Mouse (Mus musculus) C2C12 (cell line): ENCODE data around the gene Ergic3. TPM values are rescaled to one million over a fixed set of nuclear protein-coding genes. Genes with fewer than 3 reads are reported as not detected.

Experiments used
- H3K27me3 ChIP-seq: one replicate; pipeline ENCODE4 v1.6.1; 2011; ENCODE audit not compliant: control insufficient read depth, insufficient read depth, insufficient read length
- H3K36me3 ChIP-seq: one replicate; pipeline ENCODE4 v1.6.1; 2011; ENCODE audit not compliant: control insufficient read depth, insufficient read depth
- H3K4me3 ChIP-seq: one replicate; pipeline ENCODE4 v1.5.1; 2011; ENCODE audit warnings: mild to moderate bottlenecking, control low read depth; ENCODE audit not compliant: poor library complexity, insufficient read depth, severe bottlenecking
- H3K79me2 ChIP-seq: one replicate; pipeline ENCODE4 v1.6.1; 2011; ENCODE audit not compliant: control insufficient read depth, insufficient read depth
- H3K79me3 ChIP-seq: one replicate; pipeline ENCODE4 v1.6.1; 2011; ENCODE audit warnings: low read depth, control low read depth
- H3ac ChIP-seq: one replicate; pipeline ENCODE3; 2011; ENCODE audit warnings: low read depth; ENCODE audit not compliant: control insufficient read depth, insufficient read length
- CEBPB ChIP-seq: IDR thresholded peaks from one replicate; pipeline ENCODE4 v1.6.1; 2011; ENCODE audit warnings: low read depth, mild to moderate bottlenecking, control low read depth, moderate library complexity
- CTCF ChIP-seq: IDR thresholded peaks from one replicate; pipeline ENCODE4 v1.5.1; 2011; ENCODE audit not compliant: control insufficient read depth, insufficient read depth, insufficient read length
- FOSL1 ChIP-seq: IDR thresholded peaks from one replicate; pipeline ENCODE4 v1.8.0; 2011; ENCODE audit warnings: mild to moderate bottlenecking, low read length; ENCODE audit not compliant: poor library complexity, insufficient read depth, severe bottlenecking
- MAX ChIP-seq: IDR thresholded peaks from one replicate; pipeline ENCODE4 v1.6.1; 2011; ENCODE audit warnings: mild to moderate bottlenecking, control low read depth
- MYOD1 ChIP-seq: IDR thresholded peaks from one replicate; pipeline ENCODE4 v1.6.1; 2011; ENCODE audit warnings: low read depth; ENCODE audit not compliant: control insufficient read depth, insufficient read length
- MYOG ChIP-seq: IDR thresholded peaks from one replicate; pipeline ENCODE4 v1.6.1; 2011; ENCODE audit not compliant: control insufficient read depth, insufficient read length; ENCODE audit errors: extremely low read depth
- USF1 ChIP-seq: IDR thresholded peaks from one replicate; pipeline ENCODE4 v1.6.1; 2011; ENCODE audit warnings: low read depth, mild to moderate bottlenecking, control low read depth, moderate library complexity
- polyA plus RNA-seq: library from polyadenylated mRNA; unstranded; fragments of >200 nt; fragmentation: generic; extraction: Trizol; gene quantifications from one replicate; pipeline ENCODE4 v1.2.1, GENCODE M21; 2012; ENCODE audit warnings: missing spikeins

Ergic3 gene
- polyA plus RNA-seq, 1 experiment = 230 TPM

GRCm38 (mm10) chr2:155974087-155974731 is 33.6 kb upstream of the Ergic3 start:
- Histone ChIP-seq H3K4me3 (no peak overlapping the region), H3K27me3 (no peaks in the 10 kb centered on the region), H3K79me3 (no peaks in the 10 kb centered on the region), H3K36me3 (peaks cover 83% of the 10 kb centered on the region), H3ac (no peak overlapping the region), H3K79me2 (no peaks in the 10 kb centered on the region)
- TF ChIP-seq CTCF (no peak), CEBPB (no peak), USF1 (no peak), MYOD1 (no peak)

GRCm38 (mm10) chr2:155979328-155979991 is 28.4 kb upstream of the Ergic3 start:
- peak overlapping the region; percentile 49 for H3ac ChIP-seq
- H3K27me3 ChIP-seq = no peaks in the 10 kb centered on the region
- H3K79me3 ChIP-seq = peaks cover 9% of the 10 kb centered on the region
- TF ChIP-seq CTCF (no peak), USF1 (no peak), MAX (no peak), FOSL1 (no peak), MYOG (no peak), CEBPB (no peak), MYOD1 (no peak)
- peaks cover 90% of the 10 kb centered on the region for H3K36me3 ChIP-seq
- H3K79me2 ChIP-seq = peaks cover 22% of the 10 kb centered on the region
- peak overlapping the region; percentile 16 for H3K4me3 ChIP-seq

DNA sequence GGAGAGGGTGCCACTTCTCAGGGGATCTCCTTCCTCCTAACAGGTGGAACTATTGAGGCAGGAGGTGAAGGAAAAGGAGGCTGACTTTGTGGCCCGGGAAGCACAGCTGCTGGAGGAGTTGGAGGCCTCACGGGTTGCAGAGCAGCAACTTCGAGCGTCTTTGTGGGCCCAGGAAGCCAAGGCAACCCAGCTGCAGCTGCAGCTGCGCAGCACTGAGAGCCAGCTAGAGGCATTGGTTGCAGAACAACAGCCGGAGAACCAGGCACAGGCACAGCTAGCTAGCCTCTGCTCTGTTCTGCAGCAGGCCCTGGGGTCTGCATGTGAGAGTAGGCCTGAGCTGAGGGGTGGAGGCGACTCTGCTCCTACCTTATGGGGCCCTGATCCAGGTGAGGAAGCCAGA is 22.1 kb upstream of the Ergic3 start:
- no peaks in the 10 kb centered on the region for H3K27me3 ChIP-seq
- no peak for TF ChIP-seq MYOD1
- no peak for TF ChIP-seq CTCF
- no peak for TF ChIP-seq USF1
- TF ChIP-seq MAX = no peak
- no peak for TF ChIP-seq FOSL1
- no peak for TF ChIP-seq MYOG
- TF ChIP-seq CEBPB = no peak
- no peak overlapping the region for H3ac ChIP-seq
- peaks cover 98% of the 10 kb centered on the region for H3K36me3 ChIP-seq
- peaks cover 7% of the 10 kb centered on the region for H3K79me2 ChIP-seq
- peaks cover 2% of the 10 kb centered on the region for H3K79me3 ChIP-seq
- no peak overlapping the region for H3K4me3 ChIP-seq

GRCm38 (mm10) chr2:155987131-155987530 is 20.7 kb upstream of the Ergic3 start:
- no peak overlapping the region for H3ac ChIP-seq
- H3K79me2 ChIP-seq = no peaks in the 10 kb centered on the region
- H3K79me3 ChIP-seq = no peaks in the 10 kb centered on the region
- no peak overlapping the region for H3K4me3 ChIP-seq
- no peaks in the 10 kb centered on the region for H3K27me3 ChIP-seq
- TF ChIP-seq CEBPB = no peak
- no peak for TF ChIP-seq MYOG
- no peak for TF ChIP-seq CTCF
- TF ChIP-seq MYOD1 = no peak
- TF ChIP-seq MAX = no peak
- no peak for TF ChIP-seq FOSL1
- no peak for TF ChIP-seq USF1
- H3K36me3 ChIP-seq = peaks cover 95% of the 10 kb centered on the region

DNA sequence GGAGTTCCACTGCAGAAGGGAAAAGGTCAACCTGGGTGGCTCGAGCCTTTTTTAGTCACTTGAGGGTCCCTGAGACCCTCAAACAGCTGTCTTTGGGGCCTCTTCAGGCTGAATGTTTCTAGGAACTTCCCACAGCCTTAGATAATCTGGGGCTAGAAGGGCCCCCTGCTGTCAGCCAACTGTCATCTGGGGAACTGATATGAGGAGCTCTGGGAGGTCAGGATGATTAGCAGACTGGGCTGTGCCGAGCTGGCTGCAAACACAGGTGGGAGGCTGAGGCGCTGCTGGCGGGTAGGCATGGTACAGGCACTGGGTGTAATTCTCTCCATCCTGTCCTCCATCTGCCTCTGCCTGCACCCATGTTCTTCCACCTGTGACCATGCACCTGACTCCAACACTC is 18.8 kb upstream of the Ergic3 start:
- H3K79me3 ChIP-seq = no peaks in the 10 kb centered on the region
- H3K4me3 ChIP-seq = no peak overlapping the region
- H3K79me2 ChIP-seq = no peaks in the 10 kb centered on the region
- no peaks in the 10 kb centered on the region for H3K27me3 ChIP-seq
- no peak for TF ChIP-seq MYOG
- TF ChIP-seq MYOD1 = no peak
- no peak for TF ChIP-seq MAX
- peaks cover 93% of the 10 kb centered on the region for H3K36me3 ChIP-seq
- no peak overlapping the region for H3ac ChIP-seq

DNA sequence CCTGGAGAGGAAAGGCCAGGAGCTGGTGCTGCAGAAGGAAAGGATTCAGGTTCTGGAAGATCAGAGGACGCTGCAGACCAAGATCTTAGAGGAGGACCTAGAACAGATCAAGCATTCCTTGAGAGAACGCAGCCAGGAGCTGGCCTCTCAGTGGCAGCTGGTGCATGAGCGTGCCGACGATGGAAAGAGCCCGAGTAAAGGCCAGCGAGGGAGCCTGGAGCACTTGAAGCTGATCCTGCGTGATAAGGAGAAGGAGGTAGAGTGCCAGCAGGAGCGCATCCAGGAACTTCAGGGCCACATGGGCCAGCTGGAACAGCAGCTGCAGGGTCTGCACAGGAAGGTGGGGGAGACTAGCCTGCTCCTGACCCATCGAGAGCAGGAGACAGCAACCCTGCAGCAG is 16.7 kb upstream of the Ergic3 start:
- TF ChIP-seq CTCF (no peak), MAX (no peak), USF1 (no peak), MYOG (no peak), MYOD1 (no peak), CEBPB (no peak), FOSL1 (no peak)
- Histone ChIP-seq H3K4me3 (no peak overlapping the region), H3K27me3 (no peaks in the 10 kb centered on the region), H3ac (no peak overlapping the region), H3K79me3 (no peaks in the 10 kb centered on the region), H3K79me2 (no peaks in the 10 kb centered on the region), H3K36me3 (peaks cover 89% of the 10 kb centered on the region)
